Mouse (Mus musculus) forebrain, embryonic 15.5 days (tissue): ENCODE data around the gene Nsmce1. TPM values are rescaled to one million over a fixed set of nuclear protein-coding genes. Genes with fewer than 3 reads are reported as not detected.

Experiments
- ATAC-seq: fragments of 200-750 bp; cut with Nextera tagmentation; replicated peaks from 2 replicates; pipeline ENCODE4 v1.8.0; 2017; ENCODE audit warnings: mild to moderate bottlenecking, moderate TSS enrichment, moderate library complexity
- H3K27ac ChIP-seq: fragments of 300-500 bp; sonication (generic); replicated peaks from 2 replicates; pipeline ENCODE4 v1.5.1; 2015; ENCODE audit warnings: mild to moderate bottlenecking, inconsistent platforms
- H3K27me3 ChIP-seq: fragments of 300-500 bp; sonication (generic); 2 replicates; pipeline ENCODE4 v1.6.1; 2015; ENCODE audit warnings: inconsistent platforms
- H3K36me3 ChIP-seq: fragments of 300-500 bp; sonication (generic); 2 replicates; pipeline ENCODE4 v1.6.1; 2015; ENCODE audit warnings: mild to moderate bottlenecking, inconsistent platforms
- H3K4me1 ChIP-seq: fragments of 300-500 bp; sonication (generic); 2 replicates; pipeline ENCODE4 v1.6.1; 2015; ENCODE audit warnings: inconsistent platforms
- H3K4me2 ChIP-seq: fragments of 300-500 bp; sonication (generic); replicated peaks from 2 replicates; pipeline ENCODE4 v1.6.1; 2015; ENCODE audit warnings: mild to moderate bottlenecking, inconsistent platforms
- H3K4me3 ChIP-seq: fragments of 300-500 bp; sonication (generic); 2 replicates; pipeline ENCODE4 v1.5.1; 2015; ENCODE audit warnings: mild to moderate bottlenecking, inconsistent platforms
- H3K9ac ChIP-seq: fragments of 300-500 bp; sonication (generic); replicated peaks from 2 replicates; pipeline ENCODE4 v1.6.1; 2015; ENCODE audit warnings: mild to moderate bottlenecking, inconsistent platforms
- H3K9me3 ChIP-seq: fragments of 300-500 bp; sonication (generic); 2 replicates; pipeline ENCODE4 v1.6.1; 2016; ENCODE audit warnings: inconsistent platforms
- WGBS: fragments of 180-500 bp; shearing (Covaris S2); methylation state at CpG from one replicate; pipeline ENCODE4 v1.1.7; 2015; ENCODE audit warnings: mixed read lengths; 5-methylcytosine and 5-hydroxymethylcytosine counted together
- polyA plus RNA-seq: library from polyadenylated mRNA; unstranded; fragments of >200 nt; fragmentation: Nextera tagmentation; extraction: Ambion mirVana; gene quantifications from 2 replicates; pipeline ENCODE4 v1.2.1, GENCODE M21; 2015

Gene Nsmce1
- polyA plus RNA-seq, 1 experiment from 2014 or later, result 119 TPM

GRCm38 (mm10) chr7:125486121-125486630, 5.2 kb downstream of the Nsmce1 start:
- Histone ChIP-seq H3K36me3 (peaks cover 8% of the 10 kb centered on the region; the same call in 1 of the 2 replicates), H3K4me2 (no peak overlapping the region), H3K4me1 (peaks cover 18% of the 10 kb centered on the region), H3K27ac (no peak overlapping the region), H3K9me3 (no peaks in the 10 kb centered on the region), H3K4me3 (no peak overlapping the region), H3K9ac (no peak overlapping the region), H3K27me3 (no peaks in the 10 kb centered on the region)
- 94% methylated on average over 16 of the region's 16 CpGs for WGBS
- ATAC-seq, result no peak

DNA sequence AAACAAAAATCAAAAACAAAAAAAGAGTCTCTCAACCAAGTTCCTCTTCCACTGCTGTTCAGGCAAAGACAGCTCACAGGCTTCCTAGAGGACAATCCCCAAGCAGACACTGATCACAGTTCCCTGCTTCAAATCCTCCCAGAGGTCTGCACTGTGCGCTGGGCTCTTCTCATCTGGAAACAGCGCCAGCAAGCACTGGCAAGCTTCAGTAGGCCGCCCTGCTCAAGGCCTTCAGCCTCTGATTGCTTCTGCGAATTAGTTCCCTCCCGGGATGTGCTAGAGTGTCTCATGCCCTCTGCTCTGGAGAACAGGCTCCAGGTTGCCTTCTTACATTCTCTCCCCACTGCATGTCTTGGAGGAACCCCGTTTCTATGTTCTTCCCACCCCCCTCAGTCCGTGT, 6.6 kb downstream of the Nsmce1 start:
- Histone ChIP-seq H3K4me3 (no peak overlapping the region), H3K9ac (no peak overlapping the region), H3K36me3 (peaks cover 8% of the 10 kb centered on the region; the same call in 1 of the 2 replicates), H3K4me1 (peaks cover 8% of the 10 kb centered on the region), H3K4me2 (no peak overlapping the region), H3K27me3 (no peaks in the 10 kb centered on the region), H3K27ac (no peak overlapping the region), H3K9me3 (no peaks in the 10 kb centered on the region)
- 93% methylated on average over 7 of the region's 7 CpGs for WGBS
- no peak for ATAC-seq

GRCm38 (mm10) chr7:125482886-125483285, 8.5 kb downstream of the Nsmce1 start:
- Histone ChIP-seq H3K4me3 (no peak overlapping the region), H3K9ac (no peak overlapping the region), H3K4me1 (no peaks in the 10 kb centered on the region), H3K9me3 (no peaks in the 10 kb centered on the region), H3K27me3 (no peaks in the 10 kb centered on the region), H3K4me2 (no peak overlapping the region), H3K36me3 (peaks cover 8% of the 10 kb centered on the region; the same call in 1 of the 2 replicates), H3K27ac (no peak overlapping the region)
- ATAC-seq, result no peak
- 66% methylated on average over 2 of the region's 2 CpGs for WGBS

DNA sequence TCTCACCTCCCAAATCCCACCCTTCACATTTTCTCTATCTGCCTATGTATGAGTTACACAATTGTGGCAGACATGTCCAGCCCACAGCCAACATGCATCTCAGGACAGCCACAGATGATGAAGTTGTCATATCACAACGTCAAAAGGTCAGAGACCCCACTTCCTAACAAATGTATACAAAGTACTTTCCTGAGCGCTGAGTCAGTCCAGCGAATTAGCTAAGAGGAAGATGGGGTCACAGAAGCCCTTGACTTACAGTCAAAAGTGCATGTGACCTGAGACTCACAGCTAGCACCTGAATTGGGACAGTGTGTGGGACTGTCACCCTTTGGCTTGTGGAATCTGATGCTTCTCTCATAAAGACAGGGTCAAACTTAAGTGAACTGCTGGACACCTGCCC, 9.1 kb downstream of the Nsmce1 start:
- no peak overlapping the region for H3K4me3 ChIP-seq
- H3K36me3 ChIP-seq, result peaks cover 8% of the 10 kb centered on the region; the same call in 1 of the 2 replicates
- H3K4me1 ChIP-seq, result no peaks in the 10 kb centered on the region
- no peak overlapping the region for H3K4me2 ChIP-seq
- 87% methylated on average over 3 of the region's 3 CpGs for WGBS
- no peaks in the 10 kb centered on the region for H3K9me3 ChIP-seq
- H3K9ac ChIP-seq, result no peak overlapping the region
- no peak for ATAC-seq
- no peak overlapping the region for H3K27ac ChIP-seq
- H3K27me3 ChIP-seq, result no peaks in the 10 kb centered on the region

DNA sequence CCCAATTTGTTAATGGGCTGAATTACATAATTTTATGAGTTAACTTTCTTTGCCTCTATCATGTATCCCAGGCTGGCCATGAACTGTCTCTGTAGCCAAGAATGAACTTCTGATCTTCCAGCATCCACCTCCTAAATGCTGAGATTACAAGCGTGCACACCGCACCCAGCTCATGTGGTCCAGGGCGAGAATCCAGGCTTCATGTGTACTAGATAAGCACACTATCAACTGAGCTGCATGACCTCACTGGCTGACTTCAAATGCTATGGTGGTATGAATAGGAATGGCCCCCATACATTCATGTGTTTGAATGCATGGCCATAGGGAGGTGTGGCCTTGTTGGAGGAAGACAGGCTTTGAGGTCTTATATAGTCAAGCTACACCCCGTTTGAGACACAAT, 10.9 kb downstream of the Nsmce1 start:
- no peaks in the 10 kb centered on the region for H3K9me3 ChIP-seq
- WGBS, result 94% methylated on average over 4 of the region's 4 CpGs
- H3K27ac ChIP-seq, result no peak overlapping the region
- no peak overlapping the region for H3K9ac ChIP-seq
- H3K4me2 ChIP-seq, result no peak overlapping the region
- H3K4me3 ChIP-seq, result no peak overlapping the region
- peaks cover 11% of the 10 kb centered on the region; the same call in 1 of the 2 replicates for H3K4me1 ChIP-seq
- no peak for ATAC-seq
- H3K27me3 ChIP-seq, result no peaks in the 10 kb centered on the region
- H3K36me3 ChIP-seq, result peaks cover under 1% of the 10 kb centered on the region; the same call in 1 of the 2 replicates

- no peak overlapping the region for H3K9ac ChIP-seq
- no peaks in the 10 kb centered on the region for H3K27me3 ChIP-seq
- no peak overlapping the region for H3K4me3 ChIP-seq
- H3K9me3 ChIP-seq, result no peaks in the 10 kb centered on the region
- 90% methylated on average over 7 of the region's 7 CpGs for WGBS
- no peaks in the 10 kb centered on the region; the same call in 1 of the 2 replicates for H3K36me3 ChIP-seq
- H3K27ac ChIP-seq, result no peak overlapping the region
- no peak for ATAC-seq
- H3K4me2 ChIP-seq, result no peak overlapping the region
- H3K4me1 ChIP-seq, result peaks cover 17% of the 10 kb centered on the region; the same call in 1 of the 2 replicates
Measured at GRCm38 (mm10) chr7:125478391-125478984, 12.9 kb downstream of the Nsmce1 start.

- H3K4me2 ChIP-seq, result no peak overlapping the region
- peaks cover 2% of the 10 kb centered on the region; the same call in 1 of the 2 replicates for H3K36me3 ChIP-seq
- ATAC-seq, result no peak
- H3K9me3 ChIP-seq, result no peaks in the 10 kb centered on the region
- no peak overlapping the region for H3K4me3 ChIP-seq
- peaks cover 23% of the 10 kb centered on the region for H3K4me1 ChIP-seq
- no peaks in the 10 kb centered on the region for H3K27me3 ChIP-seq
- H3K9ac ChIP-seq, result peak overlapping the region; percentile 14; the same call in 1 of the 2 replicates
- WGBS, result 28% methylated on average over 11 of the region's 11 CpGs
- H3K27ac ChIP-seq, result peak overlapping the region; percentile 44
Measured at GRCm38 (mm10) chr7:125475601-125476251, 15.7 kb downstream of the Nsmce1 start.

GRCm38 (mm10) chr7:125474535-125474934, 16.9 kb downstream of the Nsmce1 start:
- WGBS, result 80% methylated on average over 4 of the region's 4 CpGs
- Histone ChIP-seq H3K27ac (no peak overlapping the region), H3K9ac (no peak overlapping the region), H3K36me3 (peaks cover 4% of the 10 kb centered on the region; the same call in 1 of the 2 replicates), H3K4me3 (no peak overlapping the region), H3K27me3 (no peaks in the 10 kb centered on the region), H3K4me1 (peaks cover 23% of the 10 kb centered on the region), H3K4me2 (no peak overlapping the region), H3K9me3 (no peaks in the 10 kb centered on the region)
- ATAC-seq, result no peak

DNA sequence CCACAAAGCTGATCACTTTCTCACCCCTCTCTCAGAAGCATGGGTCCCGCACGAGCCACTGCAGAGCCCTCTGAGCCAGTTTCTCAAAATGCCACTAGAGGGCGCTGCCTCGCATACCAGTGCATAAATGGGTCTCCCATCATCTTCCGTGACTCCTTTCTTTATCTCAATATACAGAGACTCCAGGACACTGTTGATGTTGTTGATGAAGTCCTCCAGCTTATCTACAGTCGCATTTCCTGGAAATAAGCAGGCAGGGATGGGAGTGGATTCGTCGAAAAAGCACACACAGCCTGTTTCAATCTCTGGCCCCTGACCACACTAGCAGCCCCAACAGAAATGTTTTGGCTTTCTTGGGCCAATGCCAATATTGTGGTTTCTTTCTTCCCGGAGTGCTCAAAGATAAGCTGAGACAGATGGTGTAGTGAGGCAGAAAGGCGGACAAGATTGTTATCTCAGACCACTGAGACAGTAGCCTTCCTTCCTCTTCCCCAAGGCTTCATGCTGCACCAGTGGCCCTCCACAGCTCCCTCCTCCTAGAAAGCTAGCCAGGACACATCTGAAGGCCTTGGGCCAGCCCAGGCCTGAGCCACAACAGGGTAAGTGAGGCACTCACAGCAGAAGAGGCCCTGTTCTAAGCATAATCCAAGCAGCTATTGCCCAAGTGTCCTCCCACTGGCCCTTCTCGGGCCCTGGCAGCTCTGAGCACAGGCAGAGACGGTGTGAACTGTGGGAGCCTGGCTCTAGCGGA, 19.2 kb downstream of the Nsmce1 start:
- 0 out of 2 replicates have a peak overlapping the region, but pooled peaks have one; percentile 1 for H3K4me2 ChIP-seq
- WGBS, result 32% methylated on average over 13 of the region's 13 CpGs

GRCm38 (mm10) chr7:125470901-125471300, 20.5 kb downstream of the Nsmce1 start:
- WGBS, result 93% methylated on average over 4 of the region's 4 CpGs
- no peak overlapping the region for H3K9ac ChIP-seq
- H3K4me3 ChIP-seq, result no peak overlapping the region
- H3K9me3 ChIP-seq, result no peaks in the 10 kb centered on the region
- ATAC-seq, result no peak
- H3K36me3 ChIP-seq, result peaks cover 35% of the 10 kb centered on the region
- no peaks in the 10 kb centered on the region for H3K27me3 ChIP-seq
- no peak overlapping the region for H3K4me2 ChIP-seq
- H3K4me1 ChIP-seq, result peaks cover 16% of the 10 kb centered on the region
- H3K27ac ChIP-seq, result no peak overlapping the region

More for the DNA sequence above, 19.2 kb downstream of the Nsmce1 start:
- Histone ChIP-seq H3K36me3 (peaks cover 23% of the 10 kb centered on the region), H3K9me3 (no peaks in the 10 kb centered on the region), H3K27me3 (no peaks in the 10 kb centered on the region), H3K4me3 (no peak overlapping the region), H3K4me1 (peaks cover 23% of the 10 kb centered on the region), H3K27ac (peak overlapping the region; percentile 52; the same call in 1 of the 2 replicates), H3K9ac (no peak overlapping the region)
- ATAC-seq, result peak; percentile 73

DNA sequence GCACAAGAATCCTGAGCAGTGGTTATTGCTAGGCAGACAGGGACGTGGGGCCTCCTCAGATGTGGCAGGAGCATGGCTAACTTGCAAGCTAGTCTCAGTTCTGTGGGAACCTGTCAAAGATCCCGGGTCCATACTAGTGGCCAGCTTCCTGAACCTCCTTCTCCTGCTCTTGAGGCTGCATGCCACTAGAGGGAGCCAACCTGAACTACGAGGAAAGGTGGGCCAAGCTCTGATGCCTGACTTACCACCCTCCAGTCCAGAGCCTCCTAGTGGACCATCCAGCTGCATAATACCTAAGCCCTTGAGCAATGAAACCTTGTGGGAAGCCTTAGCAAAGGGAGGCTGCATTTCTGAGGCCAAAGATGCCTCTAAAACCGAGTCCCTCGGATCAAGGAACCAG, 21.5 kb downstream of the Nsmce1 start:
- Histone ChIP-seq H3K27me3 (no peaks in the 10 kb centered on the region), H3K27ac (no peak overlapping the region), H3K4me2 (no peak overlapping the region), H3K36me3 (peaks cover 40% of the 10 kb centered on the region), H3K9ac (no peak overlapping the region), H3K4me3 (no peak overlapping the region), H3K9me3 (no peaks in the 10 kb centered on the region), H3K4me1 (peaks cover 6% of the 10 kb centered on the region)
- WGBS, result 33% methylated on average over 5 of the region's 5 CpGs
- ATAC-seq, result no peak

DNA sequence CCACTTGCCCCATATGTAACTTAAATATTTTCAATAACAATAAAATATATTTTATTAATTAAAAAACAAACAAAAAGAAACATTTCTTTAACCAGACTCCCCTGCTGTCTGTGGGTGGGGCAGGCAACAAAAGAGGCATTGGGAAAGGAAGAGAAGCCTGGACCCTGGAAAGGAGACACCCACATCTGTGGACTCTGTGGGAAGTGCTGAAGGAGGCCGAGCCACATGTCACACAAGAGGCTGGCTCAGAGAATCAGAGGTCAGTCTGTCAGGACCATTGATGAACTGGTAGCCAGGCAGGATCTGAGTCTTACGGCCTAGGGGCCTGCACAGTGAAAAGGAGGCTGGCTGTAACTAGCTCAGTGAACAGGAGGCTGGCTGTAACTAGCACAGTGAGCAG, 29.2 kb downstream of the Nsmce1 start:
- Histone ChIP-seq H3K4me3 (no peak overlapping the region), H3K27ac (no peak overlapping the region), H3K36me3 (peaks cover 18% of the 10 kb centered on the region), H3K4me2 (no peak overlapping the region), H3K27me3 (no peaks in the 10 kb centered on the region), H3K9ac (no peak overlapping the region), H3K9me3 (no peaks in the 10 kb centered on the region), H3K4me1 (no peaks in the 10 kb centered on the region)
- WGBS, result 34% methylated on average over 2 of the region's 2 CpGs
- no peak for ATAC-seq
